Mouse (Mus musculus): Measurements from ENCODE around the gene Apc2.

Apc2 gene

GRCm38 (mm10) chr10:80262776-80263365, 32.9 kb upstream of the Apc2 start:
- in situ Hi-C loops (cut with MboI, MseI): no loop called here

- in situ Hi-C loops (cut with MboI, MseI): no loop called here
Measured at GRCm38 (mm10) chr10:80264341-80265148, 31.2 kb upstream of the Apc2 start.

- in situ Hi-C loops (cut with MboI, MseI): no loop called here
Measured at GRCm38 (mm10) chr10:80265149-80265486, 30.7 kb upstream of the Apc2 start.

GRCm38 (mm10) chr10:80270099-80270498, 25.7 kb upstream of the Apc2 start:
- in situ Hi-C loops (cut with MboI, MseI): no loop called here

- in situ Hi-C loops (cut with MboI, MseI): no loop called here
Measured at GRCm38 (mm10) chr10:80270734-80271181, 25.0 kb upstream of the Apc2 start.

GRCm38 (mm10) chr10:80271186-80271843, 24.5 kb upstream of the Apc2 start:
- in situ Hi-C loops (cut with MboI, MseI): no loop called here

GRCm38 (mm10) chr10:80271870-80272585, 23.7 kb upstream of the Apc2 start:
- in situ Hi-C loops (cut with MboI, MseI): no loop called here

- in situ Hi-C loops (cut with MboI, MseI): no loop called here
Measured at GRCm38 (mm10) chr10:80273847-80274246, 21.9 kb upstream of the Apc2 start.

GRCm38 (mm10) chr10:80276238-80276637, 19.5 kb upstream of the Apc2 start:
- in situ Hi-C loops (cut with MboI, MseI): no loop called here

- in situ Hi-C loops (cut with MboI, MseI): no loop called here
Measured at GRCm38 (mm10) chr10:80278390-80278789, 17.4 kb upstream of the Apc2 start.

- in situ Hi-C loops (cut with MboI, MseI): no loop called here
Measured at GRCm38 (mm10) chr10:80279273-80279672, 16.5 kb upstream of the Apc2 start.

GRCm38 (mm10) chr10:80281304-80281703, 14.5 kb upstream of the Apc2 start:
- in situ Hi-C loops (cut with MboI, MseI): no loop called here

GRCm38 (mm10) chr10:80281921-80282371, 13.8 kb upstream of the Apc2 start:
- in situ Hi-C loops (cut with MboI, MseI): no loop called here

- in situ Hi-C loops (cut with MboI, MseI): no loop called here
Measured at GRCm38 (mm10) chr10:80282481-80283441, 13.0 kb upstream of the Apc2 start.

GRCm38 (mm10) chr10:80285222-80286070, 10.3 kb upstream of the Apc2 start:
- in situ Hi-C loops (cut with MboI, MseI): no loop called here

GRCm38 (mm10) chr10:80288097-80288496, 7.7 kb upstream of the Apc2 start:
- in situ Hi-C loops (cut with MboI, MseI): no loop called here

- in situ Hi-C loops (cut with MboI, MseI): no loop called here
Measured at GRCm38 (mm10) chr10:80288657-80289056, 7.1 kb upstream of the Apc2 start.

- in situ Hi-C loops (cut with MboI, MseI): no loop called here
Measured at GRCm38 (mm10) chr10:80292251-80293146, 3.3 kb upstream of the Apc2 start, which contains the start of gene Rps15. Gene Rps15, plus strand, starts transcription at chr10:80292453.

GRCm38 (mm10) chr10:80293325-80293724, 2.5 kb upstream of the Apc2 start:
- in situ Hi-C loops (cut with MboI, MseI): no loop called here

Measured in T-helper 1 cell (primary cell).